Mouse (Mus musculus): ENCODE measurements around the gene Stbd1. TPM values are rescaled to one million over a fixed set of nuclear protein-coding genes. Genes with fewer than 3 reads are reported as not detected.

The Stbd1 gene
- total and polyA plus RNA-seq, 2 experiments from 2014 or later = 5.4 to 5.6 TPM

GRCm38 (mm10) chr5:92560201-92560600, 42.6 kb upstream of the Stbd1 start:
- no peak for TF ChIP-seq CTCF (IDR thresholded peaks at IDR 0.05; ENCODE audit: low read depth)
- Histone ChIP-seq H3K4me1 (ENCODE audit: insufficient read depth, low read length) (no peaks in the 10 kb centered on the region), H3K27ac (no peak overlapping the region), H3K9me3 (ENCODE audit: low read length) (no peaks in the 10 kb centered on the region), H3K36me3 (ENCODE audit: insufficient read depth, low read length) (no peaks in the 10 kb centered on the region), H3K4me2 (ENCODE audit: low read depth, low read length) (no peak overlapping the region), H3K9ac (replicated peaks; ENCODE audit: low read length) (no peak overlapping the region), H3K4me3 (ENCODE audit: low read length) (no peak overlapping the region), H3K27me3 (ENCODE audit: insufficient read depth, low read length) (no peaks in the 10 kb centered on the region)
- ATAC-seq = no peak
- WGBS = 69% methylated on average over 2 of the region's 2 CpGs
- DNase-seq (ENCODE audit: low spot score) = no peak

GRCm38 (mm10) chr5:92562002-92562401, 40.8 kb upstream of the Stbd1 start:
- WGBS = 69% methylated on average over 13 of the region's 13 CpGs
- no peak overlapping the region for H3K9ac ChIP-seq (replicated peaks; ENCODE audit: low read length)
- H3K9me3 ChIP-seq (ENCODE audit: low read length) = no peaks in the 10 kb centered on the region
- no peaks in the 10 kb centered on the region for H3K36me3 ChIP-seq (ENCODE audit: insufficient read depth, low read length)
- no peak for DNase-seq (ENCODE audit: low spot score)
- no peak for TF ChIP-seq CTCF (IDR thresholded peaks at IDR 0.05; ENCODE audit: low read depth)
- H3K27me3 ChIP-seq (ENCODE audit: insufficient read depth, low read length) = no peaks in the 10 kb centered on the region
- no peak overlapping the region for H3K4me2 ChIP-seq (ENCODE audit: low read depth, low read length)
- no peak overlapping the region for H3K4me3 ChIP-seq (ENCODE audit: low read length)
- no peak for ATAC-seq
- no peak overlapping the region for H3K27ac ChIP-seq
- H3K4me1 ChIP-seq (ENCODE audit: insufficient read depth, low read length) = no peaks in the 10 kb centered on the region

GRCm38 (mm10) chr5:92571232-92571631, 31.6 kb upstream of the Stbd1 start:
- 86% methylated on average over 4 of the region's 4 CpGs for WGBS
- ATAC-seq = no peak
- Histone ChIP-seq H3K4me1 (ENCODE audit: insufficient read depth, low read length) (no peaks in the 10 kb centered on the region), H3K36me3 (ENCODE audit: insufficient read depth, low read length) (no peaks in the 10 kb centered on the region), H3K4me2 (ENCODE audit: low read depth, low read length) (no peak overlapping the region), H3K9me3 (ENCODE audit: low read length) (no peaks in the 10 kb centered on the region), H3K27me3 (ENCODE audit: insufficient read depth, low read length) (no peaks in the 10 kb centered on the region), H3K27ac (no peak overlapping the region), H3K9ac (replicated peaks; ENCODE audit: low read length) (no peak overlapping the region), H3K4me3 (ENCODE audit: low read length) (no peak overlapping the region)
- TF ChIP-seq CTCF (IDR thresholded peaks at IDR 0.05; ENCODE audit: low read depth) = no peak
- no peak for DNase-seq (ENCODE audit: low spot score)

GRCm38 (mm10) chr5:92579559-92579958, 23.3 kb upstream of the Stbd1 start:
- Histone ChIP-seq H3K9ac (replicated peaks; ENCODE audit: low read length) (no peak overlapping the region), H3K27me3 (ENCODE audit: insufficient read depth, low read length) (no peaks in the 10 kb centered on the region), H3K4me2 (ENCODE audit: low read depth, low read length) (no peak overlapping the region), H3K4me3 (ENCODE audit: low read length) (no peak overlapping the region), H3K27ac (no peak overlapping the region), H3K4me1 (ENCODE audit: insufficient read depth, low read length) (no peaks in the 10 kb centered on the region), H3K9me3 (ENCODE audit: low read length) (no peaks in the 10 kb centered on the region), H3K36me3 (ENCODE audit: insufficient read depth, low read length) (no peaks in the 10 kb centered on the region)
- WGBS = 88% methylated on average over 14 of the region's 14 CpGs
- no peak for TF ChIP-seq CTCF (IDR thresholded peaks at IDR 0.05; ENCODE audit: low read depth)
- no peak for ATAC-seq
- no peak for DNase-seq (ENCODE audit: low spot score)

- H3K4me3 ChIP-seq (ENCODE audit: low read length) = no peak overlapping the region
- no peak for TF ChIP-seq CTCF (IDR thresholded peaks at IDR 0.05; ENCODE audit: low read depth)
- 53% methylated on average over 10 of the region's 10 CpGs for WGBS
- no peaks in the 10 kb centered on the region for H3K4me1 ChIP-seq (ENCODE audit: insufficient read depth, low read length)
- no peaks in the 10 kb centered on the region for H3K36me3 ChIP-seq (ENCODE audit: insufficient read depth, low read length)
- no peak overlapping the region for H3K27ac ChIP-seq
- ATAC-seq (no peak), DNase-seq (ENCODE audit: low spot score) (no peak)
- H3K27me3 ChIP-seq (ENCODE audit: insufficient read depth, low read length) = no peaks in the 10 kb centered on the region
- no peak overlapping the region for H3K4me2 ChIP-seq (ENCODE audit: low read depth, low read length)
- no peaks in the 10 kb centered on the region for H3K9me3 ChIP-seq (ENCODE audit: low read length)
- H3K9ac ChIP-seq (replicated peaks; ENCODE audit: low read length) = no peak overlapping the region
Measured at GRCm38 (mm10) chr5:92585932-92586331, 16.9 kb upstream of the Stbd1 start.

- Histone ChIP-seq H3K9me3 (ENCODE audit: low read length) (no peaks in the 10 kb centered on the region), H3K4me3 (ENCODE audit: low read length) (no peak overlapping the region), H3K36me3 (ENCODE audit: insufficient read depth, low read length) (no peaks in the 10 kb centered on the region), H3K27me3 (ENCODE audit: insufficient read depth, low read length) (no peaks in the 10 kb centered on the region), H3K27ac (no peak overlapping the region), H3K4me1 (ENCODE audit: insufficient read depth, low read length) (no peaks in the 10 kb centered on the region), H3K4me2 (ENCODE audit: low read depth, low read length) (no peak overlapping the region), H3K9ac (replicated peaks; ENCODE audit: low read length) (no peak overlapping the region)
- WGBS = 82% methylated on average over 5 of the region's 5 CpGs
- no peak for DNase-seq (ENCODE audit: low spot score)
- no peak for ATAC-seq
- no peak for TF ChIP-seq CTCF (IDR thresholded peaks at IDR 0.05; ENCODE audit: low read depth)
Measured at GRCm38 (mm10) chr5:92595026-92595425, 7.8 kb upstream of the Stbd1 start.

- WGBS = 90% methylated on average over 8 of the region's 8 CpGs
Measured at GRCm38 (mm10) chr5:92596865-92597264, 6.0 kb upstream of the Stbd1 start.

More at GRCm38 (mm10) chr5:92596865-92597264, 6.0 kb upstream of the Stbd1 start:
- Histone ChIP-seq H3K4me1 (ENCODE audit: insufficient read depth, low read length) (no peaks in the 10 kb centered on the region), H3K4me2 (ENCODE audit: low read depth, low read length) (no peak overlapping the region), H3K27me3 (ENCODE audit: insufficient read depth, low read length) (no peaks in the 10 kb centered on the region), H3K4me3 (ENCODE audit: low read length) (no peak overlapping the region), H3K9me3 (ENCODE audit: low read length) (no peaks in the 10 kb centered on the region), H3K9ac (replicated peaks; ENCODE audit: low read length) (no peak overlapping the region), H3K27ac (no peak overlapping the region), H3K36me3 (ENCODE audit: insufficient read depth, low read length) (no peaks in the 10 kb centered on the region)
- DNase-seq (ENCODE audit: low spot score) (no peak), ATAC-seq (no peak)
- no peak for TF ChIP-seq CTCF (IDR thresholded peaks at IDR 0.05; ENCODE audit: low read depth)

Measured in hindbrain, postnatal 0 days (tissue).